Mouse (Mus musculus) G1E (cell line): ENCODE measurements around the gene Ralgps1. TPM values are rescaled to one million over a fixed set of nuclear protein-coding genes. Genes with fewer than 3 reads are reported as not detected.

Experiments
- ATAC-seq: 2 replicates; pipeline ENCODE4 v1.8.0; 2016; ENCODE audit warnings: mild to moderate bottlenecking; ENCODE audit not compliant: insufficient number of reproducible peaks, poor library complexity, low FRiP score, severe bottlenecking; ENCODE audit errors: extremely low read depth
- DNase-seq: peaks from one replicate; pipeline ENCODE4 v3.0.0; 2012; ENCODE audit warnings: low spot score
- H3K27me3 ChIP-seq: 2 replicates; pipeline ENCODE4 v1.6.1; 2012; ENCODE audit warnings: mild to moderate bottlenecking, low read length, inconsistent platforms; ENCODE audit not compliant: insufficient read depth
- H3K36me3 ChIP-seq: replicated peaks from 2 replicates; pipeline ENCODE3; 2012; ENCODE audit warnings: mild to moderate bottlenecking, inconsistent platforms
- H3K4me1 ChIP-seq: 2 replicates; pipeline ENCODE4 v1.6.1; 2012; ENCODE audit warnings: low read depth, low read length, inconsistent platforms, mixed read lengths; ENCODE audit not compliant: insufficient read depth
- H3K4me3 ChIP-seq: 2 replicates; pipeline ENCODE4 v1.5.1; 2012; ENCODE audit warnings: low read depth, mild to moderate bottlenecking, inconsistent platforms, low read length, moderate library complexity, mixed read lengths
- H3K9me3 ChIP-seq: replicated peaks from 2 replicates; pipeline ENCODE4 v1.6.1; 2012; ENCODE audit warnings: inconsistent platforms
- CTCF ChIP-seq: IDR thresholded peaks from 2 replicates; pipeline ENCODE4 v1.5.1; 2012; ENCODE audit warnings: low read depth, low read length, inconsistent platforms, mixed read lengths
- GATA1 ChIP-seq: IDR thresholded peaks from 2 replicates; pipeline ENCODE4 v1.6.1; 2012; ENCODE audit warnings: borderline replicate concordance, low read length, inconsistent platforms, mixed read lengths
- GATA2 ChIP-seq: IDR thresholded peaks from 2 replicates; pipeline ENCODE4 v1.6.1; 2012; ENCODE audit warnings: low read depth, low read length, inconsistent platforms, borderline replicate concordance
- POLR2AphosphoS5 ChIP-seq: IDR thresholded peaks from 2 replicates; pipeline ENCODE4 v1.6.1; 2012; ENCODE audit warnings: low read depth, low read length, inconsistent platforms; ENCODE audit not compliant: insufficient replicate concordance
- TAL1 ChIP-seq: conservative IDR thresholded peaks from 2 replicates; pipeline ENCODE4 v1.6.1; 2012; ENCODE audit warnings: low read depth, low read length, inconsistent platforms, mixed read lengths
- polyA plus RNA-seq: library from polyadenylated mRNA; stranded (reverse); fragments of >175 nt; gene quantifications from 2 replicates; pipeline ENCODE4 v1.2.3, GENCODE M21; 2012
- total RNA-seq, 2 experiments: library from RNA; stranded (forward) in 1 of 2; stranded (reverse) in 1 of 2; fragments of 200-1000 nt in 1 of 2; fragments of >200 nt in 1 of 2; fragmentation: Nextera tagmentation in 1 of 2; gene quantifications; 2 replicates each; pipeline ENCODE4 v1.2.3; 2014 to 2017

Ralgps1 gene
- total and polyA plus RNA-seq, 3 experiments, result 1.8 to 6.4 (median 3.4) TPM

GRCm38 (mm10) chr2:33283674-33284073 lies 87.6 kb downstream of the Ralgps1 start:
- DNase-seq (no peak), ATAC-seq (no peak)
- H3K4me1 ChIP-seq, result no peaks in the 10 kb centered on the region
- TF ChIP-seq GATA1, result no peak
- no peak for TF ChIP-seq CTCF
- TF ChIP-seq GATA2, result no peak
- TF ChIP-seq POLR2AphosphoS5, result no peak
- no peak for TF ChIP-seq TAL1
- no peak overlapping the region for H3K4me3 ChIP-seq
- peaks cover 9% of the 10 kb centered on the region for H3K36me3 ChIP-seq
- no peaks in the 10 kb centered on the region for H3K9me3 ChIP-seq
- H3K27me3 ChIP-seq, result no peaks in the 10 kb centered on the region

GRCm38 (mm10) chr2:33282877-33283276 lies 88.4 kb downstream of the Ralgps1 start:
- H3K4me3 ChIP-seq, result no peak overlapping the region
- H3K36me3 ChIP-seq, result peaks cover 9% of the 10 kb centered on the region
- TF ChIP-seq CTCF, result no peak
- no peak for TF ChIP-seq GATA1
- no peak for TF ChIP-seq GATA2
- no peak for TF ChIP-seq TAL1
- no peaks in the 10 kb centered on the region for H3K4me1 ChIP-seq
- H3K27me3 ChIP-seq, result no peaks in the 10 kb centered on the region
- DNase-seq, result no peak
- H3K9me3 ChIP-seq, result no peaks in the 10 kb centered on the region
- no peak for ATAC-seq

DNA sequence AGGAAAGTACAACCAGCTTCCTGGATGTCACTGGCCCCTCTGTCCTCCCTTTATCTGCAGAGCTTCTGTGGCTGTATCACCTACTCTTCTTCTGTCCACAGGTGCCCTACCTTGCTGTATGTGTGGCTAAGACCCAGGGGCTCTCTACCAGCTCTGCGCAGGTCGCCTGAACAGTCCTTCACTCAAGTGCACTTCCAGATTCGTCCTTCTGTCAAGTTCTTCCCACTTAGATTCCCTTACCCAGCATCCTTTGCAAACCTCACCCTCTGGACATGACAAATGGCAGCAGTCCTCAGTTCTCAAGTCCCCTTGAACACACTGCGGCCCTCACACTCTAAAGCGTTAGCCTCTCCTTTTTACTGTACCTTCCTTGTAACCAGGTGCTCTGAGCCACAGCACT lies 89.5 kb downstream of the Ralgps1 start:
- no peak for ATAC-seq
- no peak overlapping the region for H3K4me3 ChIP-seq

GRCm38 (mm10) chr2:33280525-33280924 lies 90.8 kb downstream of the Ralgps1 start:
- TF ChIP-seq TAL1 (no peak), GATA2 (no peak), GATA1 (no peak), POLR2AphosphoS5 (no peak), CTCF (no peak)
- Histone ChIP-seq H3K4me1 (no peaks in the 10 kb centered on the region), H3K9me3 (no peaks in the 10 kb centered on the region), H3K4me3 (no peak overlapping the region), H3K27me3 (no peaks in the 10 kb centered on the region), H3K36me3 (peaks cover 9% of the 10 kb centered on the region)
- ATAC-seq (no peak), DNase-seq (no peak)

More for the DNA sequence above, 89.5 kb downstream of the Ralgps1 start:
- H3K27me3 ChIP-seq, result no peaks in the 10 kb centered on the region
- DNase-seq, result no peak
- H3K9me3 ChIP-seq, result no peaks in the 10 kb centered on the region
- TF ChIP-seq TAL1 (no peak), CTCF (no peak), GATA2 (no peak), GATA1 (no peak), POLR2AphosphoS5 (no peak)
- peaks cover 9% of the 10 kb centered on the region for H3K36me3 ChIP-seq
- no peaks in the 10 kb centered on the region for H3K4me1 ChIP-seq

DNA sequence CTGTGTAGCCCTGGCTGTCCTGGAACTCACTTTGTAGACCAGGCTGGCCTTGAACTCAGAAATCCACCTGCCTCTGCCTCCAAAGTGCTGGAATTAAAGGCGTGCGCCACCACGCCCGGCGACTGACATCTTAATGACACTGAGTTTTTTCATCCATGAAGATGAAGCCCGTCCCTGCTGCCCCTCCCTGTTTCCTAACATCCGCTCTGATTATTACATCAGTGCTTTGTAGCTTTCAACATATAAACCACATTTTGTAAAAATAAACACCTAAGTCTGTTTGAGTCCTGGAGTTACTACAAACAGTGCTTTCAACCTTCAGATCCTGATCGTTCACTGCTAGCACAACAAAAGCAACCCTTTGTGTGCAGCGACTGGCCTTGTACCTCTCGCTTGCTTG lies 91.5 kb downstream of the Ralgps1 start:
- ATAC-seq (no peak), DNase-seq (no peak)
- Histone ChIP-seq H3K27me3 (no peaks in the 10 kb centered on the region), H3K4me3 (no peak overlapping the region), H3K4me1 (no peaks in the 10 kb centered on the region), H3K36me3 (peaks cover 13% of the 10 kb centered on the region), H3K9me3 (no peaks in the 10 kb centered on the region)
- no peak for TF ChIP-seq TAL1
- no peak for TF ChIP-seq GATA2
- no peak for TF ChIP-seq GATA1
- TF ChIP-seq CTCF, result no peak
- TF ChIP-seq POLR2AphosphoS5, result no peak

- no peak overlapping the region for H3K4me3 ChIP-seq
- H3K27me3 ChIP-seq, result no peaks in the 10 kb centered on the region
- H3K36me3 ChIP-seq, result peaks cover 4% of the 10 kb centered on the region
- TF ChIP-seq TAL1 (no peak), GATA1 (no peak), GATA2 (no peak), CTCF (no peak), POLR2AphosphoS5 (no peak)
- ATAC-seq (no peak), DNase-seq (no peak)
- H3K9me3 ChIP-seq, result no peaks in the 10 kb centered on the region
- H3K4me1 ChIP-seq, result no peaks in the 10 kb centered on the region
Measured at GRCm38 (mm10) chr2:33274719-33275490, 96.4 kb downstream of the Ralgps1 start.
